Mouse (Mus musculus): Measurements from ENCODE around the gene Tmprss2.

Tmprss2 gene

DNA sequence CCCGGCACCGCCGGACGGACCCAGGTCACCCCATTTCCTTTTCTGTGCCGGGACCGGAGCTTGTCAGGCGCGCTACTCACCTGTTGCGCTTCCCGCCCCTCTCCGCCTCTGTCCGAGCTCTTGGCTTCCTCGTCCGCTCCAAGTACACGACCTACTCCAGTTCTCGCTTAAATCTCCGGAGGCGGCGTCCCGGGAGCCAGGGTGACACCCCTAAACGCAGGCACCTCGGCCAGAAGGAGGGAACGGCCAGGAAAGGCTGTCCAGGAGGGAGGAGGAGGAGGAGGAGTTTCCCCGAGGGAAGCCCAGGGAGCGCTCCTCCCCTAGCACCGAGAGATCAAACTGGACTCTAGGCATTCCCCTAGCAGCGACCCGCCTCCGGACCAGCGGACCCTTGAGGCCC lies at the start of gene Tmprss2:
Gene Tmprss2, minus strand, starts transcription at position 257 of the 400 bp plus-strand sequence.
- no peak for DNase-seq (ENCODE audit: low spot score in 2 of 2)

DNA sequence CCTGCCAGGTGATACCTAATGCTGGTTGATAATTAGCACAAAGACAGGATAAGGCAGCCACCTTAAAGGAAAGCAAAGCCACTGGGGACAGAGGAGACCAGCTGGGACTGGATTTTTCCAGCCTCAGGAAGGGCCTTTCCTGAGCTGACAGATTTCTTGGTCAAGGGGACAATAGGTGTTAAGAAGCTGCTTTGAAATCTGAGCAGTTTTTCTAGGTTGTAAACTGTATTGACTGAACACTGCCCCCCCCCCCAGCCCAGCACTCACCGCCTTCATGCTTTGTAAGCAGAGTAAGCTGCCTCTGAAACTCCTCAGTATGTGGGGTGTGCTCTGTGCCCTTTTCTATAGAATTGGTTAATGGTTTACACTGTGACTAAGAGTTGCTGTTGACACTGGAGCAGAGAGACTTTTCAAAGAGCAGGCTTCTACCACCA lies 48.2 kb upstream of the Tmprss2 start:
- no peak for DNase-seq (ENCODE audit: low spot score in 2 of 2)

DNA sequence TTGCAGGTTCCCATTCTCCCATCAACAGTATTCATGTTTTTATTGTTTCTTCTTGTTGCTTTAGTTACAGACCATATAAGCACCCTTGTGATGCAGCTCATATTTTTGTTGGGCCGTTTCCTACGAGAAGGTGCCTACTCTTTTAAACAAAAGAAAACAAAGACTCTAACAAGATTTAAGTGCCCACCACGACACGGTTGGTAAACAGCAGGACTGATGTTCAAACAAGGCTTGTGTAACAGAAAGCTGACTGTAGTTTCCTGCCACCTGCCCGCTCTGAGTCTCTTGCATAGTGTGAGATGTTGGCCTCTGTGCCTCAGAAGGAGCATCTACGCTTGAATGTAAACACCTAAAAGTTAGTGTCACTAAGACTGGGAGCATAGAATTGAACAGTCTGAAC lies 47.5 kb upstream of the Tmprss2 start:
- DNase-seq (ENCODE audit: low spot score in 2 of 2): no peak

DNA sequence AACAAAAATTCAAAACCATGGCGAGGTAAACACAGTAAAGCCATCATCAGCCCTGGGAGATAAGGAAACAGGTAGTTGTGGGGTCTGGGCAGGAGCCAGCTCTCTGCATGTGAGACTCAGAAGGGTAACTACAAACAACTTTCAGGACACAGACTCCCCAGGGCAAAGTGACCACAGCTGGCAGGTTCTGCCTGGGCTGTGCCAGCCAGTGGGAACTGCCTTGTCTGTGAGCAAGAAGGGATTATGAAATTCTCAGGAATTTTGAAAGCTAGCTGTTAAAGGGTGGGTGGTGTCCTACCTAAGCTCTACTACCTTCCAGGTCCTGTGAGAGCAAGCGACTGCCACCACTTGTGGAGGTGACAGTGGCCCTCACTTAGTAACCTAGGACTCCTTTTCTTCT lies 44.8 kb upstream of the Tmprss2 start:
- no peak for DNase-seq (ENCODE audit: low spot score in 2 of 2)

DNA sequence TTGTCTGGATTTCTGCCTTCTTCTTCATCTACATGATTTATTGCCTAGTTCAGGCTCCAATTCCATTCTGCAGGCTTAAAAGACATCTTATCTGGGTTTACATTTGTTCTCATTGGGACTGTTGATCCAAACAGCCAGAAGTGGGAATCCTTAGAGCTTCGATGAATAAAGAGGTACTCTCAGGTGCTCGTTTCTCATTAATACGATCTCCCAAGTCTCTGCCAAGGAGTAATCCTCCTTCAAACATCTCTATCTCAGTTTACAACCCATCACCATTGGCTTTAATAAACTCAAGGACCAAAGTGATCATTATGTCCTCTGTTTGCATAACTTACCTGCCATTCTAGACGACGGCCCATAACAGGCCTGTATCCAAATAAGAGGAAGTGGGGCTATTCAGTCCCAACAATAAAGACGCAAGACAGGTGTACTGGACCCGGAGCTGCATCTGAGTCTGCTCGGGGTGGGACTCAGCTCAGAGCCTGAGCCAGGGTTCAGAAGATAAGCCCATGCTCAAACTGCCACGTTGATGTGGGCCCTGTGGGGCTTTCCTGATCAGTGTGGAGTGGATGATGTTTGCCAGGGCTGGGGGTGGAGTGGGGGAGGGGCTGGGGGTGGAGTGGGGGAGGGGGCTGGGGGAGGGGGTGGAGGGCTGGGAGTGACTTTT lies 38.7 kb upstream of the Tmprss2 start:
- DNase-seq (ENCODE audit: low spot score in 2 of 2): no peak

DNA sequence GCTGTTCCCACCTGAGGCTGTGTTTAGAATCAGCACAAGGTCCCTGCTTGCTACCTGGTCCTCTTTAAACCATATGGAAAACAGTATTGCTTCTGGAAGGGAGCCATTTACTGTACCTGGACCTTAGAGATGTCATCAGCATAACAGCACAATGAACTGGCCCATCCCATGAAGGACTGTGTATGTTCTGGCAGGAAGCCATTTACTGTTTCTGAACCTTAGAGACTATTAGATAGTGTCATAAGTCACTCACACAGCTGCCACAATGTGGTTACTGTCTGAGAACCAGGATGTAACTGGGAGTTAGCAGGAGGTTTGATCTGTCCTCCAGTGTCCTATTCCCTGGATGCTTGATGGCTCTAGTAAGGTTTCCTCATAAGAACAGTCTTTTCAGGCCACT lies 33.7 kb upstream of the Tmprss2 start:
- DNase-seq (ENCODE audit: low spot score in 2 of 2): no peak

DNA sequence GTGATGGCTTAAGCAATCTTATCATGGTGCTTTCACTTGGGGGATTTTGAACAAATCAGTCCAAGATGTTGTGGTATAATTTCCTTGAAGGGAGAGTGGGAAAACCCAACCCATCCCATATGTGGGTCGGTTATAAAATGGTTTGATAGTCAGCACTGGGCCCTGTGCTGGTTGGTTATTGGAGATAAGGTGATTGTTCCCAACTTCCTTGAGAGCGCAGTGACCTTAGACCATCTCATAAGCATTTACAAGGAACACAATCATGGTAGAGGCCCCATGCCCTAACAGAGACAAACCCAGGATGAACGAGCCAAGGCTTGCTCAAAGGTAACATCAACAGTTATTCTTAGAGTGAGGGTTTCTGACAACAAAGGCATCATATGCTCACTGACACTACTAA lies 28.6 kb upstream of the Tmprss2 start:
- DNase-seq (ENCODE audit: low spot score in 2 of 2): no peak

DNA sequence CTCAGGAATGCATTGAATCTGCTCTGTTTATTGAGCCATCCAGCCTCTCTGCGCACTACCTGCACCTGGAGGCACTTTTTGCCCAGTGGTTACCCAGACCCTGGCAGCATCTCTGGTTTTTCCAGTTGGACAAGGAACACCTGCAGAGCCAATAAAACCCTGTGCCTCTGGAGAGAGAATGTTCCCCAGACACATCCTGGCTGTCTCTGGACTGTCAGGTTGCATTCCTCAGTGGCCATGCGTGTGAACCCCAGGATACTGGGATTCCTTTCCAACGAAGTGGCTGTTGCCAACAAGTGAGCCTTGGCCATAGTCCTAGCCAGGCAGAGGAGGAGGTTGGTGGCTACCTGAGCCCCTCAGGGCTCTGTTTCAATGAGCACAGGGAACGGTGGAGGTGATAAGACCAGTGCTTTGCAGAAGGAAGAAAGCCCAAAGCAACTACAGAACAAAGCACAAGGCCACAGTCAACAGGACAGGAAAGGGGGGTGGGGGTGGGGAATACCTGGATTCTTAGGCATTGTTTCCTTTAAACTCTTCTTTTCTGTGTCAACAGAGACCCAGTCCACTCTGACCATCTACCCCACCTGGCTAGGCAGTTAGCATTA lies 22.0 kb upstream of the Tmprss2 start:
- DNase-seq (ENCODE audit: low spot score in 2 of 2): no peak

DNA sequence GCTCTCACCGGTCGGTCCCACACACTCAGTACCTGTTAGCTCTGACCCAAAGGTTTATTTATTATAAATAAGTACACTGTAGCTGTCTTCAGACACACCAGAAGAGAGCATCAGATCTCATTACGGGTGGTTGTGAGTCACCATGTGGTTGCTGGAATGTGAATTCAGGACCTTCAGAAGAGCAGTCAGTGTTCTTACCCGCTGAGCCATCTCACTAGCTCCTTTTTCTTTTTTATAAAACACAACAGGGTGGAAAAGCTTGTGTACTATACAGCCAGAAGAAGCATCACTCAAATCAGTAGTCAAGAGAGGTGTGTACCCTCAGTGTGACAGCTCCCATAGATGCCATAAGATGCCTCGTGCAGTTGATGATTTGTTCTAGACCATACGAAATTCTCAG lies 12.2 kb upstream of the Tmprss2 start:
- DNase-seq (ENCODE audit: low spot score in 2 of 2): no peak

DNA sequence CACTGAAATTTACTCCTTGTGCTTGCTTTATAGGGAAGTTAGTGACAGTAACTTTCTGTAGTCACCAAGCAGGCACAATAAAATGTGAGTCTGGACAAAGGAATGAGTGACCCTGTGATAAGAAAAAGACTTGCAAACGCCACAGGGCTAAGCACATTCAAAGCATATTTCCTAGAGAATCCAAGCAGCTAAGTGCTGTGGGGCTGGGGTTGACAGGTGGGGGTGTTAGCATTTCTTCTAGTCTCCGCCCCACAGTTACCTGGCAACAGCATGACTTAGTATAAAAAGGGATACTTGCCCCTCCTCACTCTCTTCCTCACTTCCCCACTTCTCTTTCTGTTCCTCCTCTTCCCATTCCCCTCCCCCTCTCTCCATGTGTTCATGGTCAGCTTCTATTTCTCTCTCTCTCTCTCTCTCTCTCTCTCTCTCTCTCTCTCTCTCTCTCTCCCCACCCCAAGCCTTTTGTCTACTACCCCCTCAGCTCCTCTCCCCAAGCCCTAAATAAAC lies 11.4 kb upstream of the Tmprss2 start:
- no peak for DNase-seq (ENCODE audit: low spot score in 2 of 2)

DNA sequence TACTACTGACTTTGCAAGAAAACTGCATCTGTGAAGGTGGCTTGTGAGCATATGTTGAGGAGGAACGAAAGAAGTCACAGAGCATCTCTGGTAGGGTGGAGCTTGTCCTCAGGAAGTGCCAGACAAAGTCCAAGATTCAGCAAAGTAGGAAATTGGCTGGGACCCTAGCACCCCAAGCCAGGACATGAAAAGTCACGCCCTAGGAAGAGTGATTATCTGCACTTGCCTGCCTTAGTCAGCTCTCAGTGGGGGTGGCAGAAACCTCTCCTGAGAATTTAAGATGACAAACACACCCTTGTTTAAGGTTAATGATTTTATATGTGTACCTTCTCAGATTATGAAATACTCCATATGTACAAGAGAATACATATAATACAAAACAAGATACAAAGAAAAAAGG lies 7.3 kb upstream of the Tmprss2 start:
- no peak for DNase-seq (ENCODE audit: low spot score in 2 of 2)

DNA sequence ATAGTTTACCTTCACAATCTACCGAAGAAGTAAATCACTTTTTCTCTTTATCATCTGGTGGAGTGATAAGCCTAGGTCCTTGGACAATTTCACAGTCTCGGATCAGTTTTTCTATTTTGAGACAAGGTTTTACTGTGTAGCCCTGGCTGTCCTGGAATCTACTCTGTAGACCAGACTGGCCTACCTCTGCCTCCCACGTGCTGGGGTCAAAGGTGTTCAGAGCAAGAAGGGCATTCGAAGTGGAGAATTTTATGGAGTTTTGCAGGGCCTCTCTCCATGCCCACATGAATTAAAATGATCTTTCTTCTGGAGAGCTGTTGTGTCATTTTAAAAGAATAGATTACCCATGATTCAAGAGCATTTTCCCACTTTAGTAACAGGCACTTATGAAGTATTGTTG lies 1.0 kb upstream of the Tmprss2 start:
- no peak for DNase-seq (ENCODE audit: low spot score in 2 of 2)

DNA sequence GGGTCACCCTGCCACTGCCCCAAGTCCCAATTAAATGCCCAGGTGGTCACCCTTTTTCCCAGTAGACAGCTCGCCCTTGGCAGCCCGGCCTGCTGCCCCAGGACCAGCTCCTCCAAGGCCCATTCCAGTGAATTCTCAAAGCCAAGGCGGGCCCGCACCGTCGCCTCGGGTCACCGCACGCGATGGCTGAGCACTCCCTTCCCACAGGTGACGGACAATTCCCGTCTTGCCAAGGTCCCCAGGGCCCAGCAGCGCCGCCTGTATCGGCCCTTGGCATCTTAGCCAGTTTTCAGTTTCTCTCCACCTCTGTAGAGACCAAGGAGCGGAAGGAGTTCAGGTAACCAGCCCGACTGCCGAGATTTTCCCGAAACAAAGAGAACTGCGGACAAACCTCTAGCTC lies 749 bp downstream of the Tmprss2 start:
- DNase-seq (ENCODE audit: low spot score in 2 of 2): no peak

DNA sequence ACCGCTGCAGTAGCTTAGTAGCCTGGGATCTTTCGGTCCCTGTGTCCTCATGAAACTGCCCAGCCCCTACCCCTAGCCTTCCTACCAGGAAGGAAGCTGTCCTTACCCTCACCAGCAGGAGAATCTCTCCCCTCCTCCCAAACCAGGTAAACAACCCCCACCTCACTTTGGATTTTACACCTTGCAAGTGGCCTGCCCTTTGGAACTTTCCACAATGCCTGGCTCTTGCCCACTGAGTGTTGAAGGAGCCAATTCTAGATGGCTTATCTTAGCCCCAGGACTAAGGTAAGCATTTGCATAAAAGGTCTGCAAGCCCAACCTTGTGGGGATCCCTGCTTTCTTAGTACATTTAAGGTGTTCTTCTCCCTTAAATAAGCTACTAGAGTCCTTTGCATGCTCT lies 1.3 kb downstream of the Tmprss2 start:
- no peak for DNase-seq (ENCODE audit: low spot score in 2 of 2)

DNA sequence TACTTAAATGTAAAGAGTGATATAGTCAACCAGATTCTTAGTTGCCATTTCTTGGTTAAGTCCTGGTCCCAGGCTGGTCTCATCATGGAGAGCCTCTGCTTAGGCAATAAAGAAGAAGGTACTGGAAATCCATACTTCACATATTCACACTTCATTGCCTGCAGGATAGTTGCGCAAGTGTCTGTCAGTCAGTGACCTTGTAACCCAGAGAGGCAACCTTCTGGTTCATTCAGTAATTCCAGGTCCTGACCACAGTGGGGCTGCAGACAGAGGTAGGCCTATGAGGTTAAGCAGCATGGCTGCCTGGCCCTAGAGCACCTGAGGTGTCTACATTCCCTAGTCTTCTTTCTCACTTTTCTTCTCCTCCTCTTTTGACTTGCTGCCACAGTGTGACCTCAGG lies 3.0 kb downstream of the Tmprss2 start:
- no peak for DNase-seq (ENCODE audit: low spot score in 2 of 2)

DNA sequence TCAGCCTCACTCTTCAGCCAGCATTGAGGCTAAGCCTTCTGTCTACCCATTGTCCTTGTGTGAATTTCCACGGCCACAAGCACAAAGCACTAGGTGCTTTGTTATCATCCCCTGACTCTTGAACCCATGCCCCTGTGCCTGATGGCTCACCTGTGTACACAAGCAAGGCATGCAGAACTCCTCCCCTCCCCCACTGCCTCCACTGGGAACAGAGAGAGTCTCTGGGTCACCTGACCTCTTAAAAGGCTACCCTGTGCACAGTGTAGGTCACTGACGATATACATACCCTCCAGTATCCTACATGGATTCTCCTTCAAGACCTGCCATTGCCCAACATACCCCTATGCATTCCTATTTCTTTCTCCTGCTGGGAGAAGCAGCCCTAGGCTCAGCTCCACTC lies 4.2 kb downstream of the Tmprss2 start:
- DNase-seq (ENCODE audit: low spot score in 2 of 2): no peak

DNA sequence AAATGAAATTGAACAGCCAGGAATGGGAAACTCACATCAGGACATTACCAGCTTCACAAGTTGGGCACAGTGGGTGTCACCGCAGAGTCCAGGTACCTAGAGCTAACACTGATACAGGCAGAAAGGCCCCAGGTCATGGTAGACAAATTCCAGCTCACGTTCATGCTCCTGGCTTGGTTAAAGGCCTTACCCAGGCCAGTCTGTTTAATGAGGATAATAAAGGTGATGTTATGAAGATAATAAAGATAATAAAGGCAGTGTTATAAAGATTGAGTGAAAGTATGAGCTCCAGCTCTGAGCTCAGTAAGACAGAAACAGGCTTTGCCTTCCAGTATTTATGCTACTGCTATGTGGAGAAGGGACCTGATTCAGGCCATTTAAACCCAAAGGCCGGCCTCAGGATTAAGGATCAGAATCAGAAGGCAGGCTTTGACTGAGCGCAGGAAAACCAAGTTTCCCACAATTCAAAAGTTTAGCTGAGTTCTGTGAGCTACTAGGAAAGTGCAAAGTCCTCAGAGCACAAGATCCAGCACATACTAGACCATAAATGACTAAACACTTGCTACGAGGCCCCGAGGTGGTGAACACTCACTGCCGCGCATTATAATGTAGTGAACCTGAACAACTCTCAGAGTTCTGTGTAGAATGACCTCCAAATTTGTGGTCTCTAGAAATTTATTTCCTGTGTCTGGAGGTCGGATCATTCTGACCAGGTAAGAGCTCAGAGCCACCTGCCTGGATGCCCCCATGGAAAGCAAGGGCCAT lies 4.9 kb downstream of the Tmprss2 start:
- DNase-seq (ENCODE audit: low spot score in 2 of 2): no peak

DNA sequence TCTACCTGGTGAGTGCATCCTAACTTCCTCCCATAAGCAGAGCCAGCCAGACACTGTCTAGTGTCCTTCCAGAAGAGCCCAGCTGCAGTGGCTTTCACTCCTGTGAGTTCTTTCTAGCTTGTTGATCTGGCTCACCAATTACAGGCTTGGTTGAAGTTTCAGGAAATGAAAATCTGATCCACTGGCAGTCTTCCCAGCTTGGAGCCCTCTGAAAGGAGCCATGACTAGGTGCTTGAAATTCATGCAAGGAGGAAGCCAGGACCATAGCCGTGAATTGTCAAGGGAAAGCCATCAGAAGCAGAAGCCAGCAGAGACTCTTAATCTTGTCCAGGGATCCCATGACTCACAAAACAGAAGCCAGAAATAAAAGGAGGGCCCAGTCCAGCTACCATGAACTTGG lies 8.7 kb downstream of the Tmprss2 start:
- peak; percentile 4 to 29 for DNase-seq (ENCODE audit: low spot score in 2 of 2)

DNA sequence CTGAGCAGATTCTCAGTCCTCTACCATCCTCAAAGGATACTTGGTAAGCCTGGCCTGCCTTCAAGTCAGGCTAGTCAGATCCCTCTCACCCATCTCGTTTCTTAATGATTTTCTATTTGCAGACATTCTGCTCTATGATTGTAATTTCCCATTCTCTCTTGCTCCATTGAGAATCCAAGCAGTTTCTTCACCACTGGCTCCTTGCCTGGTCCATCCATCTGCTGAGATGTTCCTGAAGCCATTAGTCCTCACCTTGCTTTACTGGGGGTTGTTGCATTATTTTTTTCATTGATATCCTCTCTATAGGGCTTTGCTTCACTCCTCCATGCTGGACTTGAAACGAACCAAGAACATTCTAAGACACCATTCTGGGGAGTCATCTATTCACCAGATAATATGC lies 10.4 kb downstream of the Tmprss2 start:
- DNase-seq (ENCODE audit: low spot score in 2 of 2): no peak

DNA sequence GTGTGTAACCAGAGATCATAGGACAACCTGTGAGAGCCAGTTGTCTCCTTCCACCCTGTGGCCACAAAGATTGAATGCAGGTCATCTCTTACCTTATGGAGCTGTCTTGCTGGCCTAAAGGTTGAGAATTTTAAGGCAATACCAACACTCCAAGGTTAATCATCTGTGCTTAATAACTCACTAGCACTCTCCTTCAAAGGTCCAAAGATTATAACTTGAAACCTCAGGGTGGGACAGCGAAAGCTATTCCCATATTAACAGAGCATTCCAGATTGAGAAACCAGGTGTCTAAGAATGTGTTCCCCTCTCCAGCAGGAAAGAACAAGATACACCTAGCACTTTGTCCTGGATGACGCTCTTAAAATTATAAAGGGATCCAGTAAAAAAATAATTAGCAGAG lies 12.9 kb downstream of the Tmprss2 start:
- DNase-seq (ENCODE audit: low spot score in 2 of 2): no peak

DNA sequence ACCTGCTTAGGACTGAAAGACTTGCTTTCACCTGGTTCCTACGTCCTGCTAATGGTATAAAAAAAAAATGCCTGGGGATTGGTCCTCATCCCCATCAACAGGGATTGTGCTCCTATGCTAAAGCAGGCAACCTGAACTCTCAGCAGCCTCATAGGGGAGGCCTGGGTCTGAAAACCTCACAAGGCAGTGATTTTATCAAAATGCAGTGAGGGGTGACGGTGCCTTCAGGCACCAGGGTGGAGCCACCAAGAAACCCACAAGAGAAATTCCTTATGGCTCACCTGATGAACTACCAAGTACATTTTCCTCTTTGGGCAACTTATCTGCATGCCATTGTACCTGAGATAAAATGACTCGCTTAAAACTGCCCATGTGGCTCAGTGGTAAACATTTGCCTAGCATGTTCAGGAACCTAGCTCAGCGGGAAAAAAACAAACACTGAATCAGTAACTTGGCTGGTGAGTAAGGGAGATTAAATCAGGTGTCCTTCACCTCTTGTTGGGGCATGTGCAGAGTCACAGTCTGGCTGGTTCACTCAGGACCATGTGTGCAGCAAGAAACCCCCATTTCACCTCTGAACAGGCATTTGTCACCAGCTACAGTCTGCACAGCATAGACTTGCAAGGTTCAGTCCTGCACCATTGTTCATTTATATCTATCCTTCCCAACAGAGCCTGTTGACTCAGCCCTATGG lies 17.0 kb downstream of the Tmprss2 start:
- no peak for DNase-seq (ENCODE audit: low spot score in 2 of 2)

DNA sequence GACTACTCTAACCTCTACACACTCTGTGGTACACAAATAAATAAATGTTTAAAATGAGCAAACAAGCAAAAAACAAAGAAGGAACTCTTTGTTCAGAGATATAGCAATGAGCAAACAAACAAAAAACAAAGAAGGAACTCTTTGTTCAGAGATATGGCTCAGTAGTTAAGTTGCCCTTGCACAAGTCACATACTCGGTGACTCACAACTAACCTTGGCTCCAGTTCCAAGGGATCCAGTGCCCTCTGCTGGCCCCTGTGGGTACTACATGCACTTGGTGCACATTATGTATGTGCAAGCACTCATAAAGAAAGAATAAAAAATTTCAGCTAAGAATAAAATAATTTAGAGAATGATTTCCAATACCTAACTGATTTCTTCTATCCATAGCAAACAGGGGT lies 17.9 kb downstream of the Tmprss2 start:
- DNase-seq (ENCODE audit: low spot score in 2 of 2): peak; percentile 43 to 49
